Mouse (Mus musculus) heart, embryonic 15.5 days (tissue): ENCODE results near the gene Wfdc10. TPM values are rescaled to one million over a fixed set of nuclear protein-coding genes. Genes with fewer than 3 reads are reported as not detected.
"Not testable (repeated sequence)": the region's sequence is repeated elsewhere in the genome, so short reads cannot be mapped to it uniquely, and the experiment has no call there.

Experiments used
- ATAC-seq: fragments of 200-750 bp; cut with Nextera tagmentation; replicated peaks from 2 replicates; pipeline ENCODE4 v1.8.0; 2017; ENCODE audit warnings: low read depth, moderate TSS enrichment; ENCODE audit not compliant: insufficient number of reproducible peaks, insufficient read depth, low FRiP score
- H3K27ac ChIP-seq: fragments of 300-500 bp; sonication (generic); 2 replicates; pipeline ENCODE4 v1.5.1; 2015; ENCODE audit warnings: mild to moderate bottlenecking, inconsistent platforms
- H3K27me3 ChIP-seq: fragments of 300-500 bp; sonication (generic); 2 replicates; pipeline ENCODE4 v1.6.1; 2015; ENCODE audit warnings: inconsistent platforms
- H3K36me3 ChIP-seq: fragments of 300-500 bp; sonication (generic); 2 replicates; pipeline ENCODE4 v1.6.1; 2015; ENCODE audit warnings: mild to moderate bottlenecking, inconsistent platforms
- H3K4me1 ChIP-seq: fragments of 300-500 bp; sonication (generic); replicated peaks from 2 replicates; pipeline ENCODE4 v1.6.1; 2015; ENCODE audit warnings: inconsistent platforms
- H3K4me2 ChIP-seq: fragments of 300-500 bp; sonication (generic); 2 replicates; pipeline ENCODE4 v1.6.1; 2015; ENCODE audit warnings: inconsistent platforms, mild to moderate bottlenecking, moderate library complexity
- H3K4me3 ChIP-seq: fragments of 300-500 bp; sonication (generic); 2 replicates; pipeline ENCODE4 v1.5.1; 2015; ENCODE audit warnings: mild to moderate bottlenecking, inconsistent platforms
- H3K9ac ChIP-seq: fragments of 300-500 bp; sonication (generic); 2 replicates; pipeline ENCODE4 v1.6.1; 2015; ENCODE audit warnings: mild to moderate bottlenecking, inconsistent platforms
- H3K9me3 ChIP-seq: fragments of 300-500 bp; sonication (generic); replicated peaks from 2 replicates; pipeline ENCODE4 v1.6.1; 2016; ENCODE audit warnings: inconsistent platforms
- WGBS: fragments of 180-500 bp; shearing (Covaris S2); methylation state at CpG from one replicate; pipeline ENCODE4 v1.1.7; 2015; ENCODE audit warnings: mixed read lengths; 5-methylcytosine and 5-hydroxymethylcytosine counted together
- polyA plus RNA-seq: library from polyadenylated mRNA; unstranded; fragments of >200 nt; fragmentation: Nextera tagmentation; extraction: Ambion mirVana; gene quantifications from 2 replicates; pipeline ENCODE4 v1.2.1, GENCODE M21; 2015

Wfdc10 gene
- 0.31 TPM in 1 of 2 replicates, not detected in the other for polyA plus RNA-seq

- Histone ChIP-seq H3K9me3 (no peaks in the 10 kb centered on the region), H3K36me3 (no peaks in the 10 kb centered on the region), H3K27ac (no peak within 1 kb of the TSS), H3K27me3 (0 out of 2 replicates have a peak, but pooled peaks cover 6% of the 10 kb centered on the region), H3K4me2 (no peak within 1 kb of the TSS), H3K4me3 (no peak within 1 kb of the TSS), H3K4me1 (no peaks in the 10 kb centered on the region), H3K9ac (no peak within 1 kb of the TSS)
- 16% methylated on average over 11 of the region's 11 CpGs for WGBS
- ATAC-seq, result no peak
Measured at GRCm38 (mm10) chr2:164655858-164656257, at the start of gene Wfdc10. Wfdc10 (plus strand) TSS chr2:164656046.

GRCm38 (mm10) chr2:164608781-164609180, 47.1 kb upstream of the Wfdc10 start:
- Histone ChIP-seq H3K4me1 (no peaks in the 10 kb centered on the region), H3K4me2 (no peak overlapping the region), H3K4me3 (no peak overlapping the region), H3K27ac (no peak overlapping the region), H3K27me3 (0 out of 2 replicates have a peak, but pooled peaks cover 9% of the 10 kb centered on the region), H3K36me3 (no peaks in the 10 kb centered on the region), H3K9me3 (no peaks in the 10 kb centered on the region), H3K9ac (no peak overlapping the region)
- ATAC-seq, result no peak
- WGBS, result 64% methylated on average over 6 of the region's 6 CpGs

GRCm38 (mm10) chr2:164613471-164613870, 42.4 kb upstream of the Wfdc10 start, which contains the start of the genes Wfdc6b and Wfdc8:
Wfdc6b (plus strand) TSS chr2:164613522.
Wfdc8 (minus strand) TSS chr2:164613626.
- H3K36me3 ChIP-seq, H3K9me3 ChIP-seq: not testable (repeated sequence)
- WGBS, result 35% methylated on average over 8 of the region's 8 CpGs

GRCm38 (mm10) chr2:164615386-164615785, 40.5 kb upstream of the Wfdc10 start:
- WGBS, result 91% methylated on average over 3 of the region's 3 CpGs
- no peaks in the 10 kb centered on the region for H3K4me1 ChIP-seq
- no peak overlapping the region for H3K9ac ChIP-seq
- H3K36me3 ChIP-seq, result no peaks in the 10 kb centered on the region
- no peak overlapping the region for H3K4me3 ChIP-seq
- no peak overlapping the region for H3K27ac ChIP-seq
- no peaks in the 10 kb centered on the region for H3K9me3 ChIP-seq
- no peaks in the 10 kb centered on the region for H3K27me3 ChIP-seq
- no peak for ATAC-seq
- H3K4me2 ChIP-seq, result no peak overlapping the region

More at GRCm38 (mm10) chr2:164613471-164613870, 42.4 kb upstream of the Wfdc10 start, which contains the start of the genes Wfdc6b and Wfdc8:
- not testable (repeated sequence) for H3K27me3 ChIP-seq, H3K9ac ChIP-seq, ATAC-seq, H3K4me2 ChIP-seq, H3K27ac ChIP-seq, H3K4me3 ChIP-seq, H3K4me1 ChIP-seq

- Histone ChIP-seq H3K36me3 (no peaks in the 10 kb centered on the region), H3K4me3 (no peak overlapping the region), H3K27me3 (no peaks in the 10 kb centered on the region), H3K27ac (no peak overlapping the region), H3K4me2 (no peak overlapping the region), H3K9me3 (no peaks in the 10 kb centered on the region), H3K4me1 (no peaks in the 10 kb centered on the region), H3K9ac (no peak overlapping the region)
- 71% methylated on average over 5 of the region's 5 CpGs for WGBS
- ATAC-seq, result no peak
Measured at GRCm38 (mm10) chr2:164619050-164619449, 36.8 kb upstream of the Wfdc10 start.

- Histone ChIP-seq H3K9ac (no peak overlapping the region), H3K27me3 (no peaks in the 10 kb centered on the region), H3K27ac (no peak overlapping the region), H3K9me3 (no peaks in the 10 kb centered on the region), H3K4me2 (no peak overlapping the region), H3K36me3 (no peaks in the 10 kb centered on the region), H3K4me3 (no peak overlapping the region), H3K4me1 (no peaks in the 10 kb centered on the region)
- ATAC-seq, result no peak
- WGBS, result 76% methylated on average over 4 of the region's 4 CpGs
Measured at GRCm38 (mm10) chr2:164621775-164622174, 34.1 kb upstream of the Wfdc10 start.

GRCm38 (mm10) chr2:164635266-164635665, 20.6 kb upstream of the Wfdc10 start:
- no peaks in the 10 kb centered on the region for H3K4me1 ChIP-seq
- H3K9ac ChIP-seq, result no peak overlapping the region
- H3K4me2 ChIP-seq, result no peak overlapping the region
- H3K27ac ChIP-seq, result no peak overlapping the region
- no peak overlapping the region for H3K4me3 ChIP-seq
- H3K27me3 ChIP-seq, result no peaks in the 10 kb centered on the region
- 70% methylated on average over 9 of the region's 9 CpGs for WGBS
- H3K9me3 ChIP-seq, result no peaks in the 10 kb centered on the region
- H3K36me3 ChIP-seq, result no peaks in the 10 kb centered on the region
- ATAC-seq, result no peak

GRCm38 (mm10) chr2:164638696-164639095, 17.1 kb upstream of the Wfdc10 start, which contains the start of gene Wfdc16:
Wfdc16 (minus strand) TSS chr2:164638796.
- Histone ChIP-seq H3K9ac (no peak within 1 kb of the TSS), H3K9me3 (no peaks in the 10 kb centered on the region), H3K36me3 (no peaks in the 10 kb centered on the region), H3K27ac (no peak within 1 kb of the TSS), H3K4me1 (0 out of 2 replicates have a peak, but pooled peaks cover 2% of the 10 kb centered on the region), H3K4me2 (no peak within 1 kb of the TSS), H3K4me3 (no peak within 1 kb of the TSS), H3K27me3 (no peaks in the 10 kb centered on the region)
- no peak for ATAC-seq
- 79% methylated on average over 3 of the region's 3 CpGs for WGBS

GRCm38 (mm10) chr2:164641129-164641528, 14.7 kb upstream of the Wfdc10 start:
- ATAC-seq, result no peak
- no peak overlapping the region for H3K4me2 ChIP-seq
- H3K27ac ChIP-seq, result no peak overlapping the region
- H3K36me3 ChIP-seq, result no peaks in the 10 kb centered on the region
- no peak overlapping the region for H3K4me3 ChIP-seq
- H3K9me3 ChIP-seq, result no peaks in the 10 kb centered on the region
- no peaks in the 10 kb centered on the region for H3K27me3 ChIP-seq
- WGBS, result 64% methylated on average over 7 of the region's 7 CpGs
- 0 out of 2 replicates have a peak, but pooled peaks cover 2% of the 10 kb centered on the region for H3K4me1 ChIP-seq
- no peak overlapping the region for H3K9ac ChIP-seq

GRCm38 (mm10) chr2:164641881-164642673, 13.8 kb upstream of the Wfdc10 start:
- H3K4me3 ChIP-seq, result no peak overlapping the region
- no peaks in the 10 kb centered on the region for H3K9me3 ChIP-seq
- no peak overlapping the region for H3K9ac ChIP-seq
- no peak for ATAC-seq
- H3K27me3 ChIP-seq, result no peaks in the 10 kb centered on the region
- no peak overlapping the region for H3K4me2 ChIP-seq
- no peak overlapping the region for H3K27ac ChIP-seq
- WGBS, result 69% methylated on average over 13 of the region's 13 CpGs
- 0 out of 2 replicates have a peak, but pooled peaks cover 2% of the 10 kb centered on the region for H3K4me1 ChIP-seq
- no peaks in the 10 kb centered on the region for H3K36me3 ChIP-seq

GRCm38 (mm10) chr2:164656483-164656882, 637 bp downstream of the Wfdc10 start, which contains the start of gene Wfdc9:
Wfdc9 (minus strand) TSS chr2:164656583.
- Histone ChIP-seq H3K27me3 (0 out of 2 replicates have a peak, but pooled peaks cover 6% of the 10 kb centered on the region), H3K9me3 (no peaks in the 10 kb centered on the region), H3K36me3 (no peaks in the 10 kb centered on the region), H3K4me1 (no peaks in the 10 kb centered on the region), H3K9ac (no peak within 1 kb of the TSS), H3K4me3 (no peak within 1 kb of the TSS), H3K4me2 (no peak within 1 kb of the TSS), H3K27ac (no peak within 1 kb of the TSS)
- 77% methylated on average over 9 of the region's 9 CpGs for WGBS
- no peak for ATAC-seq
